Mouse (Mus musculus) adrenal gland, adult 2 months (tissue): ENCODE results near the gene Agap1. TPM values are rescaled to one million over a fixed set of nuclear protein-coding genes. Genes with fewer than 3 reads are reported as not detected.

Experiments used
- DNase-seq: peaks from one replicate; pipeline ENCODE4 v3.0.0; 2021
- polyA plus RNA-seq: library from polyadenylated mRNA; depleted of rRNA; stranded (reverse); fragments of >200 nt; gene quantifications from 2 replicates; pipeline ENCODE4 v1.2.3, GENCODE M21; 2012
- total RNA-seq, 2 experiments: library from RNA; stranded (reverse); gene quantifications; 2 replicates each; pipeline ENCODE4 v1.2.3; 2021

Agap1 gene
- total and polyA plus RNA-seq, 3 experiments = 11.3 to 61.6 (median 46.2) TPM

DNA sequence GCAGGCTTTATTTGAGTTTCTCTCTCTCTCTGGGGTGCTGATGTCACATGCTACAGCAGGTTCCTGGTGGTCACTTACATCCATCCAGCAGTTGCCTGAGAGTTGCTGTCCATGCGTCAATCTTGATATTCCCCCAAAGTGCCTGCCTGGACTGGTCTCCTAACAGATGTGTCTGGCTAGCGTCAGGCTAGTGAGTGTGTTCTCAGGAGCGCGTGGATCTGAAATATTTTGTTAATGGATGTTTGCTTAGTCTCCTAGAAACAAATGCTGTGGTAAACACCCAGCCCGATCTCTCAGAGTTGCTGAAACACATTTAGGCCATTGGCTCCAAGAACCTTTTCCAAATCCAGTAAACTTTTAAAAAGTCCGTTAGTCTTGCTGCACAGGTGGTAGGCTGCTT is 161.9 kb downstream of the Agap1 start:
- no peak for DNase-seq

DNA sequence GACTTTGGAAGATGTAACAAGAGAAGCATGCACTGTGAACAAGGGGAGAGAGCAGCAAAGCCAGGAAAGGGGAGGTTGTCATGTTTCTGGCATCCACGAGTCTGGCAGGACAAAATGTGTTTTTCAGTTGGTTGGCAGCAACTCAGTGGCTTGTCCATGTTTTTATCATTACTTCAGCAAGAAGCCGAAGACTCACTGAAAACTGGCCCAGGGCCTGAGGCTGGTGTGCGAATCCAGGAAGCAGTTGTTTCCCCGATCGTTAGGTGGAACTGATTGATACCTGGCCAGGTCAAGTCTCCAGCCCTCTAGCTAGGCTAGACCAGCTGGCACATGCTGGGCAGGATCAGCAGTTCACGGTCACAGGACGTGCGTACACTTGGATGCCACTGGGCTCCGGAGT is 162.7 kb downstream of the Agap1 start:
- DNase-seq = peak; percentile 33

DNA sequence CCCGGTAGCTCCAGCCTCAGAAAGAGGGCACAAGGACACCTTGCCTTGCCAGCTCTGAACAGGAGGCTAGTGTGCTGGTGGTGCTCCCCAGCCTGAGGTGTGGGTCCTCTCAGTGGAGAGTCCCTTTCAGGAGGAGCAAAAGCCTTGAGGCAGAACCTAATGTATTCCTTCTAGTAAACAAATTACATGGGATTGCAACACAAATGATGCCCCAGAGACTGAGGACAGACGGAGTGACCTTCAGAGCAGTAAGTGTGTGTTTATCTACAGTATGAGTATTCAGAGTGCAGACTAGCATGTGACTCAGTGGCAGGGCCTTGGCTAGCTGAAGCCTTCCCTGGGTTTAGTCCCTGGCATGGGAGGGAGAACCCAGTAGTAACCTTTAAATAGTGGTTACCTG is 165.4 kb downstream of the Agap1 start:
- peak; percentile 81 for DNase-seq

DNA sequence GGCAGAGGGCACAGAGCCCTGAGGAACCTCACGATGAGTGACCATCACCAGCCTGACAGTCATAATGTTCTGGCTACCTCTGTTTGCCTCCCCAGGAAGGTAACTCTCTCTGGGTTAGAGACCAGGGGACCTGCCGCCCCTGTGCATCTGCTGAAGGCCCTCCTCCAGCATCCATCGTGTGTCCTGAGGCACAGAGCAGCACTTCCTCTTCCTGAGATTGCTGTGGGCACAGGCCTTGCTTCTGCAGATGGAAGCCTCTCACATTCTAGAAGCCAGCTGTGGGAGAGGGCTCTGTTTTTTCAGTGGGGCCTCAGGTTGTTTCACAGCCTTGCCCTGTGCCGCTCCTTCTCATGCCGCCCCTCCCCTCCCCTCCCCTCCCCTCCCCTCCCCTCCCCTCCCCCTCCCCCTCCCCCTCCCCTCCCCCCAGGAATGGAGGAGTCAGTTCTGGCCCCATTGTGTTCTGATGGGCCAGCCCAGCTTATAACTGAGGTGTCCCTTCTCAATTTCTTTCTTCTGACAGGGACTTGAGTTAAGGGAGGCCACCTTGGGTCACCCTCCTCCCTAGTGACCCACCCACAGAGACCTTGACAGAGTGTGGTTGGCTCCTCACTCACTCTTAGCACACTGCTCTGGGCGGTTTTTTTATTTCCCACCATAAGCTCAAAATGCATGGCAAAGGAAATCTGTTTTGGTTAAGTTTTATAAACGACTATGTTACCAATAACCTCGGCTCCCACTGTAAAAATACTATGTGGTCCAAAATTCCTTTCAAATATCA is 166.6 kb downstream of the Agap1 start:
- peak; percentile 59 for DNase-seq

DNA sequence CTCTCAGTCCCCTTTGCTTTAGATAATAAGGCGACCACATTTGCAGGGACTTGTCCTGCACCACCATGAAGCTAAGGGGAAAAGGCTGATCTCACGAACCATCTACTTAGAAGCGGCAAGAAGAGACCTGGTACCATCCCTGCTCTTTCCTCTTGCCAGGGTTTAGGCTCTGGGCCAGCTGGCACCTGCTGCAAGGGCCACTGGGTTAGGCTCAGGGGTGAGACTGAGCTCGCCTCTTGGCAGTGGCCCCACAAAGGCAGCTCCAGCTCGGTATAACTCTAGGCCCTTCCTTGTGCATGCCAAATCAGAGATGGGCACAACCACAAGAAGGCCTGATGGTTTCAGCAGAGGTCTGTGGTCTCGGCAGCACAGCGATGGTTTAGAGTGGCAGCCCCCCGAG is 167.3 kb downstream of the Agap1 start:
- DNase-seq = peak; percentile 90

DNA sequence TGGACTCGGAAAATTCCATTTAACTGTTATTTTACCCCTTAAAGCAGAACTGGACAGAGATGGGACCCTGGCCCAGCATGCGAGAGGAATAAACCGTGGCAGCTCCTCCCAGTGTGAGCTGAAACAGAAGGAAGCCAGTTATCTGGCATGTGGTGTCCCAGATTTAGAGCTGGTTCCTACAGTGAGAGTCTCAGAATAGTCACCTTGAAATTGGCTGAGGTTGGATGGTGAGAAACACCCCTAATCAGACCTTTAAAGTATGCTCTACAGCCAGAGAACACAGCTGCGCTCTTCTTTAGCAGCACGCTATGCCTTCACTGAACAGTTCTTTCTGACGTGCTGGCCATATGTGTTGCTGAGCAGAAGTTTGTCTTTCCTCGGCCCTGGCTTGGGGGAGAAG is 168.2 kb downstream of the Agap1 start:
- no peak for DNase-seq

DNA sequence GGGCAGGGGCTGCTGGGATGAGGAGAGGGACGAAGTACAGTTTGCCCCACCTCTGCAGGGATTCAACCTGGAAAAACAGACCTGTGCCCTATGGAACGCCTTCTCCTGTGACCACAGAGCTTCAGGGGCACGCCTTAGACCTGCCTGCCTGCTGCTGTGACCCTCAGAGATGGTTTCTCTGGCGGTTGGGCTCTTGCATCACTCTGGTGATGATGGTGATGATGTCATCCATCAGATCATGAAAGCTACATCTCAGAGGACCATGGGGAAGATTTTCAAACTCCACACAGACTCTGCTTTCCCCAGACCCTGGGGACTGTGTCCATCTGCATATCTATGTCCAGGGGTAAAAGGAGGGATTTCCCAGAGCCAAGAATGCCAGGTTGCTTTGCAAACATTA is 170.7 kb downstream of the Agap1 start:
- no peak for DNase-seq

DNA sequence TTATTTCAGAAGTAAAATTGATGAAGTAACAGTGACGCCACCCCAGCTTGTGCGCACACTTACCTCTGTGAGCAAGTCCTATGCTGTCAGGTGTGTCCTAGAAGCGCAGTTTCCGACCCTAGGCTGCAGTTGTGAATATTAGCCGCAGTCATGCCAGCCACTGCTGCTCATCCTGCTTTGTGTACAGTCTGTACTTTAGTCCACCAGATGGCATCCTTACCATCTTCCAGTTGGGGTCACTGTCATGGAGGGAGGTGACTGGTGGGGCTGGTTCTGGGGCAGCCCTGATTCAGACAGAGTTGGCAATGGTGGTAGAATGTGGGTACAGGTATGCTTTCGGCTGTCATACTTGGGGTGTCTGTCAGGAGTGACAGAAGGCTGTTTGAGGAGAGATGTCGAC is 171.4 kb downstream of the Agap1 start:
- no peak for DNase-seq

DNA sequence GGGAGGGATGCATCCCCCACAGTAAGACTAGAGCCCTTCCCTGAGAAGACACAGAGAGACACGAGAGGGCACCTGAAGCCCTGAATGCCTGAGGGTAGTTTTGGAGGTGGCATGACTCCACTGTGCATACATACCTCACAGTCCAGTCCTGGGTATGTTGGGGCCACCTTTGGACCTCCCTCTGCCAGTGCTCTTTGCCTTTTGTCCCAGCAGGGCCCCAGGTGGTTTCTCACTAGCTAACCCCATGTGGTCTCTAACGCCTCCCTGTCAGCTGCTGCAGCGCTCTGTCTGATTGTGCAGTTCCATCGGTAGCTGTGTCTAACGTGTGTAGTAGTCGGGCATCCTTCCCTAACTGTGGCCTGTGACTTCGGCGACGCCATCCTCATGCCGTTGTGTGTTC is 172.3 kb downstream of the Agap1 start:
- no peak for DNase-seq

DNA sequence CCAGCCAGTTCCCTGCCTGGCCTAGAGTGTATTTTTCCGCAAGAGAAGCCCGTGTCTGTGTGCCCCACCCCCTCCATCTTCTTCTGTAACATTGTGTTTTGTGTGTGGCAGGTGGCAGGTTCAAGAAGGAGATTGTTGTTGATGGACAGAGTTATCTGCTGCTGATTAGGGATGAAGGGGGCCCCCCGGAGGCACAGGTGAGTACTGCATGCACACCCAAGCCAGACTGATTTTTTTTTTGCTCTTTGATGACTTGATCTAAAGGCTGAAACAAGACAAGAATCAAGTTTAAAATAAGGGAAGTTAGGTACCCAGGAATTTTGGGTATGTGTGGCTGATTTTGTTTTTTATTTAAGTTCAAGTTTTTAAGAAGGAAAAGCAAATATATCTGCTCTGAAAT is 173.0 kb downstream of the Agap1 start:
- DNase-seq = no peak

DNA sequence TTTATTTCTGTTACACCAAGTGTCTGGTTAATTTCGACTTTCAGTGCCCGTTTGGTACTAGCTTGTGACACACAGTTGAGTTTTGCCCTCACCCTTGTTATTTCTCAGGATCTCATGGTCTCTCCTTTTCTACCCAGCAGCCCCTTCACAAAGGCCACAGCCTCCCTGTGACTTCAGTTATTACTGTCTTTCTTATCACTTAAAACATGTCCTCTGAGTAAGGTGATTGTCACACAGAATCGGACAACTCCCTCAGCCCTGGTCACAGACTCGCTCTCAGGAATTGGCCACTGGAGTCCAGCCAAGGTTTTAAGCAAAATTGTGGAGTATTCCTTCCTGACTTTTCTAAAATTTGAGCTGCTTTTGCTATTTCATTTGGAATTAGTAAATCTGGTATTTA is 176.2 kb downstream of the Agap1 start:
- DNase-seq = no peak

DNA sequence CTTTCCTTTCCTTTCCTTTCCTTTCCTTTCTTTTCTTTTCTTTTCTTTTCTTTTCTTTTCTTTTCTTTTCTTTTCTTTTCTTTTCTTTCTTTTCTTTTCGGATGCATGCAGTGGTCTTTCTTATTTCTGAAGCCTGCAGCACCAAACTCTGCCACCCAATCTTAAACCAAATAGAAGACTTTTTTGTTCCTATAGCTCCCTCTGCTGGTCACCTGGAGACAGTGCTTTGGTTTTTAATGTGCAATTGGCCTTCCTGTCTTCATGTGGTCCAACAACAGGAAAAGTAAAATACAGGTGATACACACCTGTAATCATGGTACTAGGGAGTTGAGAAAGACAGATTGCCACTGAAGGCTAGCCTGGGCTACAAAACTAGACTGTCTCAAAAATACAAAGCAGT is 177.1 kb downstream of the Agap1 start:
- no peak for DNase-seq

DNA sequence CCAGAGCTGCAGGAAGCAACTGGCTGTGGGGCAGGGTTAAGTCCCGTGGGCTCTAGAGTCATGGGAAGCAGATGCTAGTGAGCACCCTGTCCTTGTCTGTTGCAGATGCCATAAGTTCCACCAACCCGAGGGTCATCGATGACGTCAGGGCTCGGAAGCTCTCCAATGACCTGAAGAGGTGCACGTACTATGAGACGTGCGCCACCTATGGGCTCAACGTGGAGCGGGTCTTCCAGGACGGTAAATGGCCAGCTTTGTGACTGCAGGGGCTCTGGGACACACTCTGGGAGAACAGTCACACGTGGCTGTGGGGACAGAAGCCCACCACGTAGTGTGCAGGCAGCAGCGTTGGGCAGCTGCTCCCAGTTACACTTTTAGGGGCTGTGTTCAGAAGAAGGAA is 179.4 kb downstream of the Agap1 start:
- no peak for DNase-seq

DNA sequence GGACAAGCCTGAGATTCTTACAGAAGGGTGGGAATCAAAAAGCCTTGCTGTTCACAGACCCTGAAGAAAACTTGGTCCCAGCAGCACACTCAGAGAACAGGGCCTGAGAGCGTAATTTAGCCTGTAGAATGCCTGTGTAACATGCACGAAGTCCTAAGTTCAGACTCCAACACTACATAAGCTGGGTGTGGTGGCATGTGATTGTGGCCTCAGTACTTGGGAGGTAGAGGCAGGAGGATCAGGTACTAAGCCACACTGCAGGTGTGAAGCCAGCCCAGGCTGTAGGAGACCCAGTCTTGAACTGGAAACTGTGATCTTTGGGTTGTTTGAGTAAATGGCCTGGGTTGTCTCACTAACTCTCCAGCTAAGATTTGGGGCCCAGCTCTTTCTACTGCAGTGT is 180.5 kb downstream of the Agap1 start:
- DNase-seq = no peak

DNA sequence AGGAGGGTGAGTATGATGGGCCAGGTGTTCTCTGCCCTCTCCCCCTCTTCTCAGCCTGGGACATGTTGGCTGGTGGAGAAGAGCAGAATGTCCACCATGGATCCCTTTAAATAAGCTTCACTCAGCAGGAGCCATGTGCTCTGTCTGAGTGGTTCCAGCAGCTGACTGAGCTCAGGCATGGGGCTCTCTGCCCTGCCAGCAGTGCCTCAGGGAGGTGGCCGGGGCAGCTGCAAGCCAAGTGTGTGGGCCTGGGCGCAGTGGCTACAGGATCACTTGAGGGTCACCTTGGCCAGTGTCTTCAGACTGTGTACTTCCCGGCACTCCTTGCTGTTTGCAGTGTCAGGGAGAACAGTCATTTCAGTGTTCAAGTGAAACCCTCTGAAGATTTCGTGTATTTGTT is 183.1 kb downstream of the Agap1 start:
- DNase-seq = no peak

DNA sequence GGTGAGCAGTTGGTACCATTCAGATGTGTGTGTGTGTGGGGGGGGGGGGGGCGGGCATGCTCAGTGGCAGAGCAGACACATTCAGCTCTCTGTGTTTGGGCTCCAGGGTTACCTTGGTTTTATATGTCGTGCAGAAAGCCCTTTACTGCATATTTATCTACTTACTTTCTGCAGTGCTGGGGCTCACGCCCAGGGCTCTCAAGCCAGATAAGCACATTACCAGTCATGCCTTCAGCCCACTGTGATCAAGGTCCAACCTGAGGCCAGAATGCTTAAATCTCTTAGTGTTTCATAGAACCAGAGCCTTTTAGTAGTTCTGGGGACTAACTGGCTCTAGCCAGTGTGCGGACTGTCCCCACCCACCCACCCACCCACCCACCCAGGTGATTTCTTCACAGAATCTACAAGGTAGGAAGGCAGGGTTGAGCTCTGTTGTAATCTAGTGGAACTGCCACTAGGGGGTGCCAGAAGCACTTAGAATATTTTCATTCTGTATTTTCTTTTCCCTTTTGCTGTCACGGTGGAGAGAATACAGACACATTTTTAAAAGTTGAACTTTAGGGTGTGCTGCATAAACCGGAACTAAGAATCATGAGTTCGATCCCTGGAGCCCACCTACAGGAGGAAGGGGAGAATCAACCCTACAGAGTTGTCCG is 189.0 kb downstream of the Agap1 start:
- no peak for DNase-seq

DNA sequence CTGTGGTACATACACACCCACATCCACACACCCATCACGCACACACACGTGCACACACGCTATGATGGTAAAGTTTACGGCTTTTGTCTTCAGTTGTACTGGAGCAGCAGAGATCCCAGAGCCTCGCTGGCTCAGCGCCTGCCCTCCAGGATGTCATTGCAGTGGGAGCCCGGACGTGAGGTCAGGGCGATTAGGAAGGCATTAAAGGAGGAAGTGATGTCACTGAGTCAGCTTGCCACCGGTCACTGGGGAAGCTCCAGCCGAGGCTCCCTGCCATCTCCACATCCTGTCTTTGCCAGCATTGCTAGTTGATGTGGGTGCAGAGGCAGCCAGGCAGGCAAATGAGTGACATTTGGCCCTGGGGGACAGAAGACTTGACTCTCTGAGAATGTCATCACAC is 189.5 kb downstream of the Agap1 start:
- peak; percentile 64 for DNase-seq

DNA sequence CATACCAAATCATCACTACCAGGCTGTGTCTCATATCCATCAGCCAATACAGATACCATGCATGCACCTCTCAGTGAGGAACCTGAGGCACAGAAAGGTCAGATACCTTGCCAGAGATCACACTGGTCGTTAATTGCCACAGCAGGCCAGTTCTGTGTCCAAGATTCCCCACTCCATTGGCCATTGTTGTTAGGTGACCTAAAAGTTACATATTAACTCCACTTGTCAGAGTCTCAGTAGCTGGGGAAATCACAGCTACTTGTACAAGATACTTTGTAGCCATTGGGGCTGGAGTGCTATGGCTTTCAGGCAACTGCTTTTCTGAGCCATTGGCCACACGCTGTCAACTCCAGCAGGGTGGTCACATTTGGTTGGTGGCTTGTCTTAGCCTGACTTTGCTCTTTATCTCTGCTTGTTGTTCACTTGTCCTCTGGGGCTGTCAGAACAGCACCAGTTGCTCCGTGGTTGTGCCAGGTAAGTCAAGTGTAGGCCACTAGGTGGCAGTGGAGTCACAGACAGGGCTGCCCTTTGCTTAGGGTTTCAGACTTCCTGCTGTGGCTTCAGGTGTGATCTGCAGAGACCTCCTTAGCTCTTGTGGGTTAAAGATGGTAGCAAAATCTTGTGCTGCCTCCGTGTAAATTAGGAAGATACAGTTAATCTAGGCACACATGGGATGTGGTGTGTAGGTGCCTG is 191.9 kb downstream of the Agap1 start:
- peak; percentile 73 for DNase-seq

DNA sequence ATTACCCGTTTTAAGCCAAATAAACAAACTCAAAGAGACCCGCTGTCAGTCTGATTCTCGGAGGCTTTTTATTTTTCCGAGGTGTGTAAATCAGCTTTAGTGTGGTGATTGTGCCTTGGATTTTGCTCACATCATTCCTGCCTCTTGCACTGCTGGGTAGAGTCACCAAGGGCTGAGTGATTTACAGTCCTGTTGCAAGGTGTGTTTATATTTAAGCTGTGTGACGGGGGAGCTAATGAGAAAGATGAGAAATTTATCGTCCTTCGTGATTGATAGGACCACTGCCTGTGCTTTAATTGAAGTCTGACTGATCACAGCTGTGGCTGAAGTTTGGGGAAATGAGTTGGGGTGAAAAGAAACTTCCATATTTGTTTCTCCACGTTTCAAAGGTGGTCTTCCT is 192.9 kb downstream of the Agap1 start:
- no peak for DNase-seq

DNA sequence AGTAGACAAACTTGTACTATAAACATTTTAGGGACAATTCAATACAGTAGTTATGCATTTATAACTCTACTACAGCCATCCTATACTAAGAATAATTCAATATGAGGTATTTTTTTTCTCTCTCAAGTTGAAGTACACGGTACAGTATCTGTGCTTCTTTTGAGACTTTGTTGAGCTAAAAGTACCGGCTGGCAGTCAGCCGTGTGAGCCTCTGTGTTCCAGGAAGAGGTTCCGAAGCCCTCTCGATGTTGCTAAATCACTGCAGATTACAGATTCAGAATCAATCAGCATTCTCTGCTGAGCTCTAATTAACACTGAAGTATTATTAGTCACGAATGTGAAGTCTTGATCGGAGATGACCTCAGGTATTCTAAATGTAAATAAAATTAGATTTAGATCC is 196.0 kb downstream of the Agap1 start:
- DNase-seq = no peak

DNA sequence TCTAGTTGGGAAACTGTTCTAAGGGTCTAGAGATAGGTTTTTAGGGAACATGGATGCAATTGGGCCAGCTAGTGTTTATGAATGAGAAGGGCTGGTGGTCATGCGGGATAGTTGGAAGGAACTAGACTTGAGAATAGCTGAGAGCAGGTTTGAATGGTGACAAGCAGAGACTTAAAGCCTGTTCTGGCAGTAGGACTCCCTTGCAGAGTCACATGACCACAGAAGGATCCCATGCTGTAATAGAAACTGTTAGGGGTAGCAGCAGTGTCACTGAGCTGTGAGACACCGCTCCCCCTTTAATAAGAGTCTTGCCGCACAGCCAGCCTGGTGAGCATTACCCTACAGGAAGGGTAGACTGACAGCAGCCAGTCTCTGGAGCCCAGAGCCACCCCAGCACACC is 201.6 kb downstream of the Agap1 start:
- DNase-seq = no peak

DNA sequence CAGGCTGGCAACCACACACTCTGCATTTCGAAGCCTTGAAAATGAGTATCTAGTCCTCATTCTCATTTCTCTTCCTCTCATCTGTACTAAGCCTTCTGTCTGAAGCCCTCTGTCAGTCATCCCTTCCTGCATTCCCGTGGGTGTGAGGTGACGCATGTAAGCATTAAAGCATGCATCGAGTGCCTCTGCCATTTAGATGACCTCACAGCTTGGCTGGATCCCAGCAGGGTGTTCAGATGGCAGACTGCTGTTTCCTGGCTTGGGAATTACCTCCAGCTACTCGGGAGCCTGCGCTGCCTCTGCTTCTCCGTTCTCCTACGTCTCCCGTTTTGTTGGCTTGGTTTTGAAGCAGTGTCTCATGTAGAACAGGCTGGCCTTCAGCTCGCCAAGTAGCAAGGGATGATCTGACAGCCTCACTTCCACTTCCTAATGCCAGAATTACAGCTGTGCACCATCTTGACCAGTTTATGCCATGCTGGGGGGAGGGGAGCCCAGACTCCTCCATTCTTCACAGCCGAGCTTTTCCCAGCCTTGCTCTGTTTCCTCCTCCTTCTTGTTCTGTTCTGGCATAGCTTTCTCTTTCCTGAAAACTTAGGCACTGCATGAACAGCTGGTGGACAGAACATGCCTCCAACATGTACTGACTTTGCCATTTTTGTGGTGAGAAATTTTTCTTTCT is 202.2 kb downstream of the Agap1 start:
- DNase-seq = peak; percentile 77

DNA sequence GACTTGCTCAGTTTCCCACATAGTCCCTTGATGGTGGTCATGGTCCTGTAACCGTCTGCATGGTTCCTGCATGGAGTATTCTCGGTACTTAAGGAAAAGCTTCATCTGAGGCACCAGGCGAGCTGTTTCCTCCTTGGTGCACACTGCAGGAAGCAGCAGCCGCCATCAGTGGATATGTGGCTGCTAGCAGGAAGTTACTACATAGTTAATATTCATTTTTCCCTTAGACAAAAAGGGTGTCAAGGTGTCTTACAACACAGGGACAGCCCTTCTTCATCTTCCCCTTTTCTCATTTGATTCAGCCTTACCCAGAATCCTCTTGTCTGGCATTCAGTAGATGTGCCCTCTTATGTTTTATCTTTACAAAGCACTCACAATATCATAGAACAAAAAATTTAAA is 206.2 kb downstream of the Agap1 start:
- DNase-seq = no peak
